Mouse (Mus musculus) stomach, postnatal 0 days (tissue): ENCODE data around the gene Slc8a1.

ENCODE experiments used
- CTCF ChIP-seq: IDR thresholded peaks from 2 replicates; pipeline ENCODE4 v1.5.1; 2016; ENCODE audit warnings: antibody characterized with exemption, low read depth, mild to moderate bottlenecking, moderate library complexity
- EP300 ChIP-seq: optimal IDR thresholded peaks from 2 replicates; pipeline ENCODE3; 2016; ENCODE audit warnings: antibody characterized with exemption

GRCm38 (mm10) chr17:81654548-81654947 is 83.6 kb downstream of the Slc8a1 start:
- TF ChIP-seq CTCF (no peak), EP300 (no peak)
